ENCODE assay signal across 13 mouse cellular contexts in the genomic region with DNA sequence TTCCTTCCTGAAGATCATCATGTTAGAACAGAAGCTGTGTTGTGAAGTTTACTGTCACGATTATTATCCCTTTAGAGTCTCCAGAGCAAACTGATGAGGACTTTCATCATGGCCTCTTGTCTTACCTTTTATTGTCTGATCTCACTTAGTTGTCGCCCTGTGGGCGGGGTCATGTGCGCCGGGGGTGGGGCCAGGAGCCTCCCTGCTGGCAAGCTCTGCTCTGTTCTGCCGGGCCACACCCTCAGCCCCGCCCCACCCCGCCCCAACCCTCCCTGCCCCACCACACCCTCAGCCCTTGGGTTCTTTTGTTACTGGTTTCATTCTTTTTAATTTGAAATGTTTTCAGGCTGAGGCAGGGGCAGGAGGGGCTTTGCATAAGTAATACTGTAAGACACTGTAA. TPM values are rescaled to one million over a fixed set of nuclear protein-coding genes. Genes with fewer than 3 reads are reported as not detected.
DNase-seq lines count a peak whose midpoint lies in the region; ATAC-seq and TF ChIP-seq lines count a peak whose summit lies in the region.
"Had no signal": no experiment of that assay in that cellular context is flagged by ENCODE, and none has a peak within 500 bp of the region (broad histone marks: within the 10 kb centered on the region; RNA-seq: fewer than 3 reads in every experiment).

No protein-coding gene starts in this region.

- TF ChIP-seq POLR2A in cerebellum, adult 2 months (IDR thresholded peaks at IDR 0.05; ENCODE audit: borderline replicate concordance, insufficient read depth, low read length): no peak

- no peaks in the 10 kb centered on the region for H3K27me3 ChIP-seq in midbrain, embryonic 11.5 days (ENCODE audit: control insufficient read depth, insufficient read depth, low read length)
- H3K27me3 ChIP-seq in midbrain, embryonic 14.5 days (ENCODE audit: control insufficient read depth, insufficient read depth, low read length): no peaks in the 10 kb centered on the region
- no peaks in the 10 kb centered on the region for H3K27me3 ChIP-seq in embryonic facial prominence, embryonic 10.5 days (replicated peaks; ENCODE audit: low read depth, poor library complexity, severe bottlenecking)
- H3K27me3 ChIP-seq in cerebellum, adult 2 months (ENCODE audit: control insufficient read depth, insufficient read depth, low read length): no peaks in the 10 kb centered on the region
- no peaks in the 10 kb centered on the region for H3K27me3 ChIP-seq in midbrain, embryonic 13.5 days

- no peak for ATAC-seq in CD4-positive, CD25-positive, alpha-beta regulatory T cell, adult 4 months
- ATAC-seq in midbrain, embryonic 11.5 days (ENCODE audit: low FRiP score): no peak
- ATAC-seq in midbrain, embryonic 14.5 days (ENCODE audit: low FRiP score, low TSS enrichment): no peak
- ATAC-seq in megakaryocyte-erythroid progenitor cell, adult 5-6 weeks (replicated peaks; ENCODE audit: low FRiP score, low TSS enrichment, poor library complexity, severe bottlenecking): peak; percentile 75
- no peak for ATAC-seq in midbrain, embryonic 13.5 days

- H3K27ac ChIP-seq in midbrain, embryonic 11.5 days (ENCODE audit: low read depth, low read length): no peak overlapping the region
- no peak overlapping the region for H3K27ac ChIP-seq in midbrain, embryonic 14.5 days (replicated peaks; ENCODE audit: low read depth, low read length)
- no peak overlapping the region for H3K27ac ChIP-seq in embryonic facial prominence, embryonic 10.5 days (replicated peaks)
- no peak overlapping the region for H3K27ac ChIP-seq in cerebellum, adult 2 months (ENCODE audit: insufficient read depth, low read length)
- no peak overlapping the region for H3K27ac ChIP-seq in midbrain, embryonic 13.5 days

- no peak for TF ChIP-seq CTCF in cerebellum, adult 2 months (IDR thresholded peaks at IDR 0.05; ENCODE audit: borderline replicate concordance, insufficient read depth, low read depth, low read length)

- no peaks in the 10 kb centered on the region for H3K9me3 ChIP-seq in midbrain, embryonic 11.5 days (ENCODE audit: control insufficient read depth, low read length)
- no peaks in the 10 kb centered on the region for H3K9me3 ChIP-seq in midbrain, embryonic 14.5 days (ENCODE audit: control insufficient read depth, low read length)
- H3K9me3 ChIP-seq in embryonic facial prominence, embryonic 10.5 days: no peaks in the 10 kb centered on the region
- H3K9me3 ChIP-seq in midbrain, embryonic 13.5 days: no peaks in the 10 kb centered on the region

- no peak overlapping the region for H3K9ac ChIP-seq in midbrain, embryonic 11.5 days (ENCODE audit: low read length)
- H3K9ac ChIP-seq in midbrain, embryonic 14.5 days (replicated peaks; ENCODE audit: low read length): no peak overlapping the region
- H3K9ac ChIP-seq in midbrain, embryonic 13.5 days (replicated peaks): no peak overlapping the region

- peak; percentile 51 for DNase-seq in CD4-positive, CD25-positive, alpha-beta regulatory T cell, adult 2 months (ENCODE audit: low read depth, low spot score)
- DNase-seq in midbrain, embryonic 11.5 days (ENCODE audit: low spot score, missing footprints): peak; percentile 73
- DNase-seq in midbrain, embryonic 14.5 days: no peak
- DNase-seq in embryonic facial prominence, embryonic 10.5 days (ENCODE audit: low spot score): peak; percentile 49
- no peak for DNase-seq in cerebellum, adult 2 months
- DNase-seq: adrenal gland, adult 8-10 months; kidney, postnatal 14 days had no signal

- WGBS in midbrain, embryonic 11.5 days: 23% methylated on average over 8 of the region's 8 CpGs
- WGBS in midbrain, embryonic 14.5 days: 13% methylated on average over 8 of the region's 8 CpGs
- WGBS in embryonic facial prominence, embryonic 10.5 days: 17% methylated on average over 8 of the region's 8 CpGs
- 36% methylated on average over 8 of the region's 8 CpGs for WGBS in cerebellum, adult 2 months
- 14% methylated on average over 8 of the region's 8 CpGs for WGBS in midbrain, embryonic 13.5 days

- H3K36me3 ChIP-seq in midbrain, embryonic 11.5 days (ENCODE audit: control insufficient read depth, insufficient read depth, low read length): peaks cover 9% of the 10 kb centered on the region
- peaks cover 88% of the 10 kb centered on the region for H3K36me3 ChIP-seq in midbrain, embryonic 14.5 days (ENCODE audit: control insufficient read depth, insufficient read depth, low read length)
- peaks cover 86% of the 10 kb centered on the region for H3K36me3 ChIP-seq in embryonic facial prominence, embryonic 10.5 days (replicated peaks)
- peaks cover 85% of the 10 kb centered on the region for H3K36me3 ChIP-seq in midbrain, embryonic 13.5 days

- H3K4me2 ChIP-seq in midbrain, embryonic 11.5 days: no peak overlapping the region
- H3K4me2 ChIP-seq in midbrain, embryonic 14.5 days (ENCODE audit: low read length): no peak overlapping the region
- no peak overlapping the region for H3K4me2 ChIP-seq in midbrain, embryonic 13.5 days (replicated peaks)

- H3K4me3 ChIP-seq in midbrain, embryonic 11.5 days (ENCODE audit: low read depth, low read length): no peak overlapping the region
- no peak overlapping the region for H3K4me3 ChIP-seq in midbrain, embryonic 14.5 days (replicated peaks; ENCODE audit: low read depth, low read length)
- no peak overlapping the region for H3K4me3 ChIP-seq in embryonic facial prominence, embryonic 10.5 days
- H3K4me3 ChIP-seq in cerebellum, adult 2 months (replicated peaks; ENCODE audit: insufficient read depth, low read depth, low read length): no peak overlapping the region
- H3K4me3 ChIP-seq in midbrain, embryonic 13.5 days (replicated peaks): no peak overlapping the region

- H3K4me1 ChIP-seq in midbrain, embryonic 11.5 days (ENCODE audit: control insufficient read depth, insufficient read depth, low read length): peaks cover 5% of the 10 kb centered on the region; the same call in 1 of the 2 replicates
- peaks cover 8% of the 10 kb centered on the region for H3K4me1 ChIP-seq in midbrain, embryonic 14.5 days (ENCODE audit: control insufficient read depth, insufficient read depth, low read length)
- H3K4me1 ChIP-seq in embryonic facial prominence, embryonic 10.5 days: peaks cover 26% of the 10 kb centered on the region
- peaks cover 11% of the 10 kb centered on the region for H3K4me1 ChIP-seq in cerebellum, adult 2 months (ENCODE audit: control insufficient read depth, insufficient read depth, low read length)
- peaks cover 26% of the 10 kb centered on the region for H3K4me1 ChIP-seq in midbrain, embryonic 13.5 days (replicated peaks)

RNA-seq across cellular contexts. Expression of a gene that starts 22.2 kb away (rescaled TPM):
- 10 to 100 TPM; 51.9 to 57.3 TPM for polyA plus RNA-seq in CD4-positive, CD25-positive, alpha-beta regulatory T cell, adult 4 months (2017; shearing (Covaris generic))
- polyA plus RNA-seq in midbrain, embryonic 11.5 days (2014; fragmentation: Nextera tagmentation; extraction: Ambion mirVana): 150 and 157 TPM in 2 replicates
- polyA plus RNA-seq in midbrain, embryonic 14.5 days (2014; fragmentation: Nextera tagmentation; extraction: Ambion mirVana): 276 and 315 TPM in 2 replicates
- 108 TPM in 2 replicates for polyA plus RNA-seq in embryonic facial prominence, embryonic 10.5 days (2016; fragmentation: Nextera tagmentation; extraction: Ambion mirVana)
- total RNA-seq in megakaryocyte-erythroid progenitor cell, adult 5-6 weeks (2014; fragmentation: Nextera tagmentation): 55.0 and 65.2 TPM in 2 replicates
- 49.4 and 53.2 TPM in 2 replicates for total RNA-seq in megakaryocyte-erythroid progenitor cell, adult 5-6 weeks (2017)
- polyA plus RNA-seq in cerebellum, adult 2 months (2012; rRNA removed): 227 and 230 TPM in 2 replicates
- polyA plus RNA-seq in midbrain, embryonic 13.5 days (2015; fragmentation: Nextera tagmentation; extraction: Ambion mirVana): 225 and 235 TPM in 2 replicates

RNA-seq across cellular contexts. Expression of a gene that starts 25.7 kb away (rescaled TPM):
- 100 to 1,000 TPM; 147 to 207 TPM for polyA plus RNA-seq in CD4-positive, CD25-positive, alpha-beta regulatory T cell, adult 4 months (2017; shearing (Covaris generic))
- polyA plus RNA-seq in midbrain, embryonic 11.5 days (2014; fragmentation: Nextera tagmentation; extraction: Ambion mirVana): 29.5 and 30.0 TPM in 2 replicates
- polyA plus RNA-seq in midbrain, embryonic 14.5 days (2014; fragmentation: Nextera tagmentation; extraction: Ambion mirVana): 36.3 and 39.5 TPM in 2 replicates
- polyA plus RNA-seq in embryonic facial prominence, embryonic 10.5 days (2016; fragmentation: Nextera tagmentation; extraction: Ambion mirVana): 36.7 and 38.1 TPM in 2 replicates
- 81.5 and 99.6 TPM in 2 replicates for total RNA-seq in megakaryocyte-erythroid progenitor cell, adult 5-6 weeks (2014; fragmentation: Nextera tagmentation)
- total RNA-seq in megakaryocyte-erythroid progenitor cell, adult 5-6 weeks (2017): 45.2 and 48.5 TPM in 2 replicates
- 96.5 and 107 TPM in 2 replicates for polyA plus RNA-seq in cerebellum, adult 2 months (2012; rRNA removed)
- polyA plus RNA-seq in midbrain, embryonic 13.5 days (2015; fragmentation: Nextera tagmentation; extraction: Ambion mirVana): 41.5 and 49.8 TPM in 2 replicates

RNA-seq across cellular contexts. Expression of a gene that starts 26.6 kb away (rescaled TPM):
- 10 to 100 TPM; 13.9 to 23.3 TPM for polyA plus RNA-seq in CD4-positive, CD25-positive, alpha-beta regulatory T cell, adult 4 months (2017; shearing (Covaris generic))
- 64.7 and 71.9 TPM in 2 replicates for polyA plus RNA-seq in midbrain, embryonic 11.5 days (2014; fragmentation: Nextera tagmentation; extraction: Ambion mirVana)
- 40.9 and 48.5 TPM in 2 replicates for polyA plus RNA-seq in midbrain, embryonic 14.5 days (2014; fragmentation: Nextera tagmentation; extraction: Ambion mirVana)
- polyA plus RNA-seq in embryonic facial prominence, embryonic 10.5 days (2016; fragmentation: Nextera tagmentation; extraction: Ambion mirVana): 44.4 and 48.1 TPM in 2 replicates
- 351 and 396 TPM in 2 replicates for total RNA-seq in megakaryocyte-erythroid progenitor cell, adult 5-6 weeks (2014; fragmentation: Nextera tagmentation)
- total RNA-seq in megakaryocyte-erythroid progenitor cell, adult 5-6 weeks (2017): 330 and 379 TPM in 2 replicates
- 61.6 and 62.1 TPM in 2 replicates for polyA plus RNA-seq in cerebellum, adult 2 months (2012; rRNA removed)
- 34.9 and 48.3 TPM in 2 replicates for polyA plus RNA-seq in midbrain, embryonic 13.5 days (2015; fragmentation: Nextera tagmentation; extraction: Ambion mirVana)

RNA-seq across cellular contexts. Expression of a gene that starts 52.4 kb away (rescaled TPM):
- not detected for polyA plus RNA-seq in CD4-positive, CD25-positive, alpha-beta regulatory T cell, adult 4 months (2017; shearing (Covaris generic))
- not detected in 2 replicates for polyA plus RNA-seq in midbrain, embryonic 11.5 days (2014; fragmentation: Nextera tagmentation; extraction: Ambion mirVana)
- polyA plus RNA-seq in midbrain, embryonic 14.5 days (2014; fragmentation: Nextera tagmentation; extraction: Ambion mirVana): not detected in 2 replicates
- polyA plus RNA-seq in embryonic facial prominence, embryonic 10.5 days (2016; fragmentation: Nextera tagmentation; extraction: Ambion mirVana): not detected in 2 replicates
- total RNA-seq in megakaryocyte-erythroid progenitor cell, adult 5-6 weeks (2014; fragmentation: Nextera tagmentation): not detected in 2 replicates
- not detected in 2 replicates for total RNA-seq in megakaryocyte-erythroid progenitor cell, adult 5-6 weeks (2017)
- not detected in 2 replicates for polyA plus RNA-seq in cerebellum, adult 2 months (2012; rRNA removed)
- not detected in 2 replicates for polyA plus RNA-seq in midbrain, embryonic 13.5 days (2015; fragmentation: Nextera tagmentation; extraction: Ambion mirVana)
- total RNA-seq: adrenal gland, adult 8-10 months; midbrain, postnatal 0 days had no signal
- polyA plus RNA-seq: C2C12; heart, postnatal 0 days; midbrain, postnatal 0 days had no signal

RNA-seq across cellular contexts. Expression of a gene that starts 57.4 kb away (rescaled TPM):
- not detected for polyA plus RNA-seq in CD4-positive, CD25-positive, alpha-beta regulatory T cell, adult 4 months (2017; shearing (Covaris generic))
- polyA plus RNA-seq in midbrain, embryonic 11.5 days (2014; fragmentation: Nextera tagmentation; extraction: Ambion mirVana): 0.28 and 0.56 TPM in 2 replicates
- polyA plus RNA-seq in midbrain, embryonic 14.5 days (2014; fragmentation: Nextera tagmentation; extraction: Ambion mirVana): 3.4 and 3.5 TPM in 2 replicates
- 0.08 and 0.12 TPM in 2 replicates for polyA plus RNA-seq in embryonic facial prominence, embryonic 10.5 days (2016; fragmentation: Nextera tagmentation; extraction: Ambion mirVana)
- not detected in 2 replicates for total RNA-seq in megakaryocyte-erythroid progenitor cell, adult 5-6 weeks (2014; fragmentation: Nextera tagmentation)
- not detected in 2 replicates for total RNA-seq in megakaryocyte-erythroid progenitor cell, adult 5-6 weeks (2017)
- polyA plus RNA-seq in cerebellum, adult 2 months (2012; rRNA removed): 0.16 TPM in 2 replicates
- polyA plus RNA-seq in midbrain, embryonic 13.5 days (2015; fragmentation: Nextera tagmentation; extraction: Ambion mirVana): 1.3 and 1.7 TPM in 2 replicates
- total RNA-seq: adrenal gland, adult 8-10 months had no signal
- polyA plus RNA-seq: C2C12; heart, postnatal 0 days had no signal

Comparison
In these comparisons a context has a peak if more than half of its experiments do, and no peak if none do; other contexts are left out.
1. DNase-seq: peak in CD4-positive, CD25-positive, alpha-beta regulatory T cell, adult 2 months (single experiment), midbrain, embryonic 11.5 days (single experiment) and embryonic facial prominence, embryonic 10.5 days (single experiment); none in midbrain, embryonic 14.5 days (single experiment) and cerebellum, adult 2 months (0 of 2).